Mouse (Mus musculus): ENCODE measurements around the gene Secisbp2l.

Gene Secisbp2l

DNA sequence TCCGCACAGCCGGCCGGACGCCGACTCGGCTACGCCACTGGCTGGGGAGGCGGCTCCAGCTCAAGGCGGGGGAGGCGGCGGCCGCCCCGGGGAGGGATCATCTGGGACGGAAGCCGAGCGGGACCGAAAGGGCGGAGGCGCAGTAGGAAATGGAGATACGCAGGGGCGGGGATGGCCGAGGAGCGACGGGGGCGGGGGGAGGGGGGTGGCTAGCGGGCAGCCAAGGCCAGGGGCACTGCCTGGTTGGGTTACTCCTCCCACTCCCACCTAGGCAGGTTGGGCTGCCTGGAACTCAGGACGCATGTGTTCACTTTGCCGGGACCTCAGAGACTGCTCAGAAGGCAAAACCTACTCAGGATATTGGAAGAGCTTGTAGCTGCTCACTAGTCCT lies at the start of gene Secisbp2l:
Gene Secisbp2l, minus strand, starts transcription at position 152 of the 391 bp plus-strand sequence.
- peak; percentile 93 to 96 for DNase-seq (ENCODE audit: low spot score in 2 of 2)

GRCm38 (mm10) chr2:125829924-125830323 lies 47.3 kb upstream of the Secisbp2l start:
- no peak for DNase-seq (ENCODE audit: low spot score in 2 of 2)

GRCm38 (mm10) chr2:125827898-125828297 lies 45.2 kb upstream of the Secisbp2l start:
- no peak for DNase-seq (ENCODE audit: low spot score in 2 of 2)

- no peak for DNase-seq (ENCODE audit: low spot score in 2 of 2)
Measured at GRCm38 (mm10) chr2:125826201-125826600, 43.5 kb upstream of the Secisbp2l start.

DNA sequence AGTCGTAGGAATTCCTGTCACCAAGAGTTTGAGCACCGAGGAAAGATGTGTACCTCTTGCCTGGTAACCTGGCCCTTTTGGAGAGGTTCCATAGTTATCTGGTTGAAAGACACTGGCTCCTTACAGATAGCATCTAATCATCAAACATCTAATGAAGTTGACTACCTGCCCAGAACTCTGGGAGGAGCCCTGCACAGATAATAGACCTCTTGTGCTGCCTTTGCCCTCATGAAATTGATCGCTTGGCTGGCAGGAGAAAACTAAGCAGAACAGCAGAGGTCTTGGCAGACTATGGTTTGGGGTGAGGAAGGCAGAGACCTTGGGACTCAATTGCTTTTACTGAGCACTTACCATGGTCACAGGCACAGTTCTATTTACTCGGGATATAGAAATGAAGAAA lies 37.7 kb upstream of the Secisbp2l start:
- no peak for DNase-seq (ENCODE audit: low spot score in 2 of 2)

GRCm38 (mm10) chr2:125813972-125814595 lies 31.4 kb upstream of the Secisbp2l start:
- no peak for DNase-seq (ENCODE audit: low spot score in 2 of 2)

DNA sequence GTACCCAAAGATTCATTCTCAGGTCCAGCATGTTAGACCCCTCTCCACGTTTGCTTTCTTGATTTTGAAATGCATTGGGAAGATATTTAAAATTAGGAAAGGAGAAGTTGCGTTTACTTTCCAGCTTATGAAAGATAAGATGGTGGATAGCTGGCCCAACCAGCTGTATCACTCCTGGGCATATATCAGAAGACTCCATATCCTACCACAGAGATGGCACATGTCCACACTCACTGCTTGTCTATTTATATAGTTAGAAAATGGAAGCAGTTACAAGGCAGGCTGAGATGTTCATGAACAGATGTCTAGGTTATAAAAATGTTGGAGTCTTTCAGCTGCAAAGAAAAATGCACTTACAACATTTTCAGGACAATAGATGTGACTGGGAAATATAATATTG lies 28.7 kb upstream of the Secisbp2l start:
- DNase-seq (ENCODE audit: low spot score in 2 of 2) = no peak

DNA sequence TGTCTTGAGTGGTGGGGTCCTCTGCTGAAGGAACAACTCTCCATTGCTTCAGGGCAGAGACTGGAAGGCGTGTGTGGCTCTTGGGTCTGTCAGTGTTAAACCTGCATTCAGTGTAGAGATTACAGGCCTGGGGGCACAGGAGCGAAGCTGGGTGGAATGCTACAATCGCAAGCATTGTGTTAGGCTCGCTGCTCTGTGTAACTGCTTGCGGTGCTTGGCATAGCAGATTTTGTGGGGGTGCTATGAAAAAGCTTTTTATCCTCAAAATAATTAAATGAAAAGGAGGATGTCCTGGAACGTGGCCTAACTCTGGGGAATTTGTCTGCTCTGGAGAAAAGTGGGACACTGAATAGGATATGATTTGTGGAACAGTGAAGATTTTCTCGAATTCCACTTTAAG lies 26.9 kb upstream of the Secisbp2l start:
- DNase-seq (ENCODE audit: low spot score in 2 of 2) = no peak

DNA sequence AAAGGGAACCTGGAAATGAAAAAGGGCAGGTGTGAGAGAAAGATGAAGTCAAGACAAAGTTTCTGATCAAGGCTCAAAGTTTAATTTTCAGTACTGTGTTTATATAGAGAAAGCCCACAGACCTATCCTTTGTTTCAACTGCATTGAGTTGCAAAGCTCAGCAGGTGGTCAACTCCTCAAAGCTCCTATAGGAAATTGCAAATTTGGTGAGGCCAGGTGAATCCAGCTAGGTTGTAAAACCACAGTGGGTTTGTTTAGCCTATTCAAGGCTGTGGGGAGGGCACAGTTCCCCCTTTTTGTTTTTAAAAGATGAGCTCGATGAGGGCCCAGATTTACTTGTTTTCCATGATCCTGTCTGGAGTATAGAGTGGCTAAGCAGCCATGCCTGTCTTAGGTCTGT lies 23.2 kb upstream of the Secisbp2l start:
- DNase-seq (ENCODE audit: low spot score in 2 of 2) = no peak

GRCm38 (mm10) chr2:125801947-125802346 lies 19.3 kb upstream of the Secisbp2l start:
- DNase-seq (ENCODE audit: low spot score in 2 of 2) = no peak

DNA sequence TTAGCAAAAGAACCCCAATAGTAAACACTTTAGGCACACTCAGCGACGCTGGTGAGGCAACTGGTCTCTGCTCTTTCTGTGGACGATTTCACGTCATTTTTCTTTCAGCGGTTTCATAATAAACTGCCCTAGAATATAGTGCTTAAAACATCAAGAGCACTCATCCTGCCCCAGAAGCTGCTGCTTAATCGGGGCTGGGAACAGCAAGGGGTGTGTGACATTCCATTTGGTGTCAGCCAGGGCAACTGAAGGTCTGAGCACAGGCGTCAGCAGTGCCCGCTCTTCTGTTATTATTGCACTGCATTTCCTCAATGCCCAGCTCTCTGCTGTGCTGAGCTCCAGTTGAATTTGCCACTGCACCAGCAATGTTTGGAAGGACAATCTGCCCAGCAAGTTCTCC lies 18.4 kb upstream of the Secisbp2l start:
- DNase-seq (ENCODE audit: low spot score in 2 of 2) = no peak

DNA sequence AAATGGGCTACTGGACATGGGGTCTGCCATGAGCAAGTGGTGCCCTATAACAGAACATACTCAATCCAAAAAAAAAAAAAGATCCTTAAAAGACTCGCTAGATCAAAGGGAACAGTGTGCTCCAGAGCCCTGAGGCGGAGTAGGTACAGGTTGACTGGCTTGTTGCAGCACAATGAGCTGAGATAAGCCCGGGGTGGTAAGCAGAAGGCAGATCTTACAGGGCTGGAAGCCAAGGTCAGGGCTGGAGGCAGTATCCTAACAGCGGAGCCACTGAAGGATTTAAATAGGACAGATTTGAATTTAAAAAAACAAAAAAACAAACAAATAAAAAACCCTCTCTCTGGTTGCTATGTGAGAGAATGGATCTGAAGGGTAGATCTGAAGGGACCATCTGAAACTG lies 17.8 kb upstream of the Secisbp2l start:
- no peak for DNase-seq (ENCODE audit: low spot score in 2 of 2)

- no peak for DNase-seq (ENCODE audit: low spot score in 2 of 2)
Measured at GRCm38 (mm10) chr2:125797872-125798271, 15.2 kb upstream of the Secisbp2l start.

DNA sequence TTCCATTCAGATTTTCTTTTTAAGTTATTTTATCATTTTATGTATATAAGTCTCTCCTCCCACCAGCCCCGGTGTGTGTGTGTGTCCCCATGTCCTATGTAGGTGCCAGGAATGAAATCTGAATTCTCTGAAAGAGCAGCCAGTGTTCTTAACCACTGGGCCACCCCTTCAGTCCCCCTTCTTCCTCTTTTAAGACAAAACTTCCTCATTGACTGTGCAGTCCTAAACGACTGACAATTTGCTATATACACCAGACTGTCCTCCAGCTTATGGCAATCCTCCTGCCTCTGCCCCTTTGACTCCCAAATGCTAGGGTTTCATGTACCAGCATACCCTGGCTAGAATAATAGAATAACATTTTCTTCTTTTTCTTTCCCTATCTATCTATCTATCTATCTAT lies 12.4 kb upstream of the Secisbp2l start:
- no peak for DNase-seq (ENCODE audit: low spot score in 2 of 2)

- DNase-seq (ENCODE audit: low spot score in 2 of 2) = no peak
Measured at GRCm38 (mm10) chr2:125794166-125794565, 11.5 kb upstream of the Secisbp2l start.

- no peak for DNase-seq (ENCODE audit: low spot score in 2 of 2)
Measured at GRCm38 (mm10) chr2:125792879-125793261, 10.2 kb upstream of the Secisbp2l start.

- no peak for DNase-seq (ENCODE audit: low spot score in 2 of 2)
Measured at GRCm38 (mm10) chr2:125792144-125792878, 9.6 kb upstream of the Secisbp2l start.

DNA sequence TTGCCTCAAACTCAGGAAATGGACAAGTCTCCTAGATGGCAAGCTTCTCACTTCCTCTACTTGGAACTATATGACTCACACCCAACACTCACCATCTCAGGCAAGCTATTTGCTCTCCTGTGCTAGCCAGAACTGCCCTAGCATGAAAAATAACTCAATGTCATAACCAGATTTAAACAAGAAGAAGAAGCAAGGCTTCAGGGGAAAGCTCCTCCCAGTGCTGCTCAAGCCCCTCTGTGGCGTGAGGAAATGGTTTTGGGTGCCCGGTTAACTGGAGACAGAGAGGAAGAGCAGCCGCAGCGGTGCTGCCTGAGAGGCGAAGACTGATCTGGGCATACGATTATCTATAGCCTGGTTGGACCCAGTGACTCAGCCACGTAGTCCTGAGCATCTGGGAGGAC lies 8.8 kb upstream of the Secisbp2l start:
- no peak for DNase-seq (ENCODE audit: low spot score in 2 of 2)

GRCm38 (mm10) chr2:125790242-125790641 lies 7.6 kb upstream of the Secisbp2l start:
- DNase-seq (ENCODE audit: low spot score in 2 of 2) = no peak

DNA sequence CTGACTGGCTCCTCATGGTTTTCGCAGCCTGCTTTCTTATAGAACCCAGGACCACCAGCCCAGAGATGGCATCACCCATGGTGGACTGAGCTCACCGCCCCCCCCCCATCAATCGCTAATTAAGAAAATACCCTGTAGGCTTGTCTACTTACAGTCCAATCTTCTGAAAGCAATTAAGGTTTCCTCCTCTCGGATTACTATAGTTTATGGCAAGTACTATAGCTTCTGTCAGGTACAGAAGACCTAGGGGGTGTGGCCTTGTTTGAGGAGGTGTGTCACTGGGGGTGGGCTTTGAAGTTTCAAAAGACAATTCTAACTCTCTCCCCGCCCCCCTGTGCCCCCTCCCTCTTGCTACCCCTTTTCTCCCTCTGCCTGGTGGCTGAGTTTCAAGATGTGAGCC lies 6.6 kb upstream of the Secisbp2l start:
- no peak for DNase-seq (ENCODE audit: low spot score in 2 of 2)

GRCm38 (mm10) chr2:125788785-125789184 lies 6.1 kb upstream of the Secisbp2l start:
- DNase-seq (ENCODE audit: low spot score in 2 of 2) = no peak

GRCm38 (mm10) chr2:125788351-125788750 lies 5.7 kb upstream of the Secisbp2l start:
- no peak for DNase-seq (ENCODE audit: low spot score in 2 of 2)

GRCm38 (mm10) chr2:125785021-125785420 lies 2.4 kb upstream of the Secisbp2l start:
- no peak for DNase-seq (ENCODE audit: low spot score in 2 of 2)

DNA sequence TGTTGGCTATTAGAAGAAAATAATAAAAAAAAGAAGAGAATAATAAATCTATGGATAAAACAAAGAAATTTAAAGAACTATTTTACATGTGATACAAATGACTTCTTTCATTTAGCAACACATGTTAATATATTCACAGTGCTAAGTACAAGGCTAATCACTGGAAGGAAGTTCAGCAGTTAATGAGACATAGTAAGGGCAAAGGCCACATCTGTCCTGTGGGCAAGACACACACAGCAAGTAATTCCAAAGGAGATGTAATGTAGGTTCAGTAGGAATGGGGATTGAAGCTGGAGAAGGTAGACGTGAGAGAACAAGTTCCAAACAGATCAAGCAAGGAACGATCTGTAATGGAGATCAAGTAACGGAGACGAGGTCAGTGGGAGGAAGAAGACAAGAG lies 1.7 kb upstream of the Secisbp2l start:
- DNase-seq (ENCODE audit: low spot score in 2 of 2) = no peak
